Mouse (Mus musculus): ENCODE results near the gene Cyb5d1. TPM values are rescaled to one million over a fixed set of nuclear protein-coding genes. Genes with fewer than 3 reads are reported as not detected.

Gene Cyb5d1
- polyA plus RNA-seq, 1 experiment: 42.5 TPM

DNA sequence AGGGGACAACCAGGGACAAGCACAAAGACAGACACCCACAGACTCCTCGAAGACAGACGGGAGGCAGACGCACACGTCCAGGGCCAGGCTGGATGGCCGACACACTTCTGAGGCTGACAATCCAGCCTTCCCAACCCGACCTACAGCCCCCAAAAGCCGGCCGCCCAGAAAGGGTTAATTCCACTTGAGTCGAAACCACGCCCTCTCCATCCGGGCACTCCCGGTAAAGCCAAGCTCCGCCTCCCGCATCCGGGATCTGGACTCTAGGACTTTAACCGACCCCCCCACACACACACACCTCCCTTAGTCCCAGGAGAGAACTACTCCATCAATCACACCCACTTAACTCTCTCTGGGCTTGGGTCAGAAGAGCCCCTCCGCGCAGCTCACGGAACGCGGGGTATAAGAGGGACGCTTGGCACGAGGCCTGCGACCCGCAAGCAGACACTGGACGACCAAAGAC is 15.7 kb upstream of the Cyb5d1 start:
- Histone ChIP-seq H3K4me3 (ENCODE audit: control insufficient read depth, low read depth, low read length) (peak overlapping the region; percentile 93), H3K27me3 (ENCODE audit: control insufficient read depth, insufficient read depth, low read length) (no peaks in the 10 kb centered on the region), H3K27ac (ENCODE audit: control insufficient read depth, insufficient read depth, low read depth, low read length) (peak overlapping the region; percentile 94), H3K4me1 (ENCODE audit: control insufficient read depth, insufficient read depth, low read length) (peaks cover 54% of the 10 kb centered on the region), H3K36me3 (ENCODE audit: control insufficient read depth, insufficient read depth, low read length) (no peaks in the 10 kb centered on the region)
- peak; percentile 59 for TF ChIP-seq POLR2A (IDR thresholded peaks at IDR 0.05; ENCODE audit: control insufficient read depth, low read depth, low read length)
- TF ChIP-seq CTCF (IDR thresholded peaks at IDR 0.05; ENCODE audit: control insufficient read depth, insufficient read depth, insufficient replicate concordance, low read depth, low read length): no peak

DNA sequence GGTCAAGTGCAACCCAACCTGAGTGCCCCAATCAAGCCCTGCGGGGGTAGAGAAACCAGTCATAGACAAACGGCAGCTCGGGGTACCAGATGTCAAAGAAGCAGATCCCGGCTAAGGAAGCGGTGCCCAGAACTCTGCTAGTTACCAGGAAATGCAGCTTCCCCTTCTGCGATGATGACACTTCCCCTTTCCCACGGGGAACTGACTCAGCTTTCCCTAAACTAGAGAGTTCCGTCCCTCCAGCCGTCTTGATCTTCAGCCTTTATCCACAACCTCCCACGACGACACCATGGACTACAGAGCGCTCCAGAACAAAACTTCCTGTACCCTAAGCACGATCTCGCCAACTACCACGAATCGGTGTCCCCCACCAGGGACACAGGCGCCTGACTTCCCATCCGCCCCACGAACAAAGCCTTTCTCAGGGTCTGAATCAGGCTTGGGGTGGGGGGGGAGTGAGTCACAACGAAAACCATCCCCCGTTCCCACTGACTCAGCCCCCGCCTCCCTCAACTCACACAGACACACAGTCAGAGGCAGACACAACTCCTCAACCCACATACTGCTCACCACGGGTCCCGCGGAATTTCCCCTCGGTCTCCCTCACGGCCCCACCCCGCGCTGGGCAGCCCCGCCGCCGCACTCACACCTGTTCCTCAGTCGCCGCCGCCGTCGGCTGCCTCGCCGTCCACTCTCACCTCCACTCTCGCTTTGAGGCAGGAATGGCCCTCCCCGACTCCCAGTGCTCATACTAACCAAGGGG is 15.1 kb upstream of the Cyb5d1 start:
- TF ChIP-seq CTCF (IDR thresholded peaks at IDR 0.05; ENCODE audit: control insufficient read depth, insufficient read depth, insufficient replicate concordance, low read depth, low read length): no peak
- TF ChIP-seq POLR2A (IDR thresholded peaks at IDR 0.05; ENCODE audit: control insufficient read depth, low read depth, low read length): peak; percentile 15; the same call in 1 of the 2 replicates
- no peaks in the 10 kb centered on the region for H3K36me3 ChIP-seq (ENCODE audit: control insufficient read depth, insufficient read depth, low read length)

DNA sequence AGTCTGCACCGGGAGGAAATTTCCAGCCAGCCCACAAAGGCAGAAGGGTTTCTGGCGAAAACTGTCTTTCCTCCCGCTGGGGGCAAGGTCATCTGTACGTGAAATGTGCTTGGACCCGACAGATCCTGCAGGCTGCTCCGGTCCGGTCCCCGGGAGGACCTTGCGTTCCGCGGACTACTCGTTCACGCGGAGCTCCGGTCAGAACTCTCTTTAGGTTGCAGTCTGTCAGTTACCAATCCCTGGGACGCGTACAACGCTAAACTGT is 14.5 kb upstream of the Cyb5d1 start:
- no peaks in the 10 kb centered on the region for H3K27me3 ChIP-seq (ENCODE audit: control insufficient read depth, insufficient read depth, low read length)
- H3K4me1 ChIP-seq (ENCODE audit: control insufficient read depth, insufficient read depth, low read length): peaks cover 46% of the 10 kb centered on the region
- TF ChIP-seq CTCF (IDR thresholded peaks at IDR 0.05; ENCODE audit: control insufficient read depth, insufficient read depth, insufficient replicate concordance, low read depth, low read length): no peak
- peak; percentile 14; the same call in 1 of the 2 replicates for TF ChIP-seq POLR2A (IDR thresholded peaks at IDR 0.05; ENCODE audit: control insufficient read depth, low read depth, low read length)
- H3K36me3 ChIP-seq (ENCODE audit: control insufficient read depth, insufficient read depth, low read length): no peaks in the 10 kb centered on the region
- H3K4me3 ChIP-seq (ENCODE audit: control insufficient read depth, low read depth, low read length): peak overlapping the region; percentile 93
- H3K27ac ChIP-seq (ENCODE audit: control insufficient read depth, insufficient read depth, low read depth, low read length): peak overlapping the region; percentile 94

More for the DNA sequence above, 15.1 kb upstream of the Cyb5d1 start:
- peak overlapping the region; percentile 94 for H3K27ac ChIP-seq (ENCODE audit: control insufficient read depth, insufficient read depth, low read depth, low read length)
- H3K27me3 ChIP-seq (ENCODE audit: control insufficient read depth, insufficient read depth, low read length): no peaks in the 10 kb centered on the region
- peak overlapping the region; percentile 93 for H3K4me3 ChIP-seq (ENCODE audit: control insufficient read depth, low read depth, low read length)
- H3K4me1 ChIP-seq (ENCODE audit: control insufficient read depth, insufficient read depth, low read length): peaks cover 51% of the 10 kb centered on the region

DNA sequence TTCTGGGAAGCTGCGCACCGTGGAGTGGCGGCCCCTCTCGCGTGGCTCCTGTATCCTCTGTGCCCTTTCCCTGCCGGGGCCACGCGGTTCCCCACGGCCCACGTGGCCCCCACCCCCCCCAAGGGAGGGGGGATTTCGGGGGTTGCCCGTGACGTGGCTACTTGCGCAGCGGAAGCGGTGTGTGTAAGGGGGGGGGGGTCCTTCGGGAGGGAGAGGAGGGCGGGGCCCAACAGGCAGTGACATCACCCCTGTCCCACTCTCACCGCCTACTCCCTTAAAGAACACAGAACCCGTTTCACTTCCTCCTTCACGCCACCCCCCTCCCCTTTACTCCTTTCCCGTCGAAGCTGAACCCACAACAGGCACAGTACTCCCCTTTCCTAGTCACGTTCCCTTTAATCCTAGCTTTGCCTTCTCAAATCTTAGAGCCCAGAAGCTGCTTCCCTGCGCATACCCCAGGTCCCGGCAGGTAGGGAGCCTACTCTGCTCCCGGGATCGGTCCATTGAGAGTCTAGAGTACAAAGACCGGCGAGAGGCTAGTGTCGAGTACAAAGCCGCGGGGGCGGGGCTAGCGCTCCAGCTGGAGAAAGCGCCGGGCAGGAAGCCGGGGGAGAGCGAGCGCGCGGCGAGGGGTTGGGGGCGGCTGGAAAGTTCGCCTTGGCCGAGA is 14.1 kb upstream of the Cyb5d1 start:
- Histone ChIP-seq H3K27me3 (ENCODE audit: control insufficient read depth, insufficient read depth, low read length) (no peaks in the 10 kb centered on the region), H3K36me3 (ENCODE audit: control insufficient read depth, insufficient read depth, low read length) (no peaks in the 10 kb centered on the region), H3K27ac (ENCODE audit: control insufficient read depth, insufficient read depth, low read depth, low read length) (peak overlapping the region; percentile 94), H3K4me3 (ENCODE audit: control insufficient read depth, low read depth, low read length) (peak overlapping the region; percentile 93), H3K4me1 (ENCODE audit: control insufficient read depth, insufficient read depth, low read length) (peaks cover 41% of the 10 kb centered on the region)
- TF ChIP-seq POLR2A (IDR thresholded peaks at IDR 0.05; ENCODE audit: control insufficient read depth, low read depth, low read length) (no peak; the same call in 1 of the 2 replicates), CTCF (IDR thresholded peaks at IDR 0.05; ENCODE audit: control insufficient read depth, insufficient read depth, insufficient replicate concordance, low read depth, low read length) (no peak)

DNA sequence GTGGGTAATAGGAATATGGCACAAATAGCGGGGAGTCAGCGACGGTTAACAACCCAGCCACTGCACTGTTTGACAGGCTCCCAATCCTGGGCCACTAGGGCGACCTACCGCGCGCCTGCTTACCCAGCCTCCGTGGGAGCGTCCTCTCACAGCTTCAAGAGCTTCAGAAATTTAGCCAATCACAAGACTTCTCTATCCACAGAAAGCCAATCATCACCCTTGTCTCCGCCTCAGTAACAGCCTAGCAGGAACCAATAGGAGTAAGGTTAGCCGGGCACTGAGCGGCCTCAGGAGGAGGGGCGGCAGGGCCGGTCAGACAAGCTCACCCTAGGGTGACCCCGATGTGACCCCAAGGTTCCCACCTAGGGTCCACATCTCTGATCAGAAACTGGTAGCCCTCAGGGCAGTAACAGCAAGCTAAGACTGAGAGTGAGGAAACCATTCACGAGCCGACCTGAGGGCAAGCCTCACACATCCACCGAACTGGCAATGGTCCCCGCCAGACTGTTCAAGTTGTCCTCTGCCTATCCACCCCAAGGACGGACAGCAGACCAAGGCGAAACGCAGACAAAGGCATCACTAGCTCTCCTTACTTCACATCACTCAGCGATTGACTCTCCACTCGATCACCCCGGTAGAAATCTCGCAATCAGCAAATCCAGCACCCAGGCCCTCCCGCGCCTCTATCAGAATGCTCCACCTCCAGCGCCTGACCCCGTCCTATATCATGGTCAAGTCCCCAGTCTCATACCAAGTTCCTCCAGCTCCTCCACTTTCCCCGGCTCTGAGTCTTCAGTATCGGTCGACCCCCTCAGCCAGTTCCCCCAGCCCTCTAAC is 13.3 kb upstream of the Cyb5d1 start:
- Histone ChIP-seq H3K27ac (ENCODE audit: control insufficient read depth, insufficient read depth, low read depth, low read length) (peak overlapping the region; percentile 45), H3K27me3 (ENCODE audit: control insufficient read depth, insufficient read depth, low read length) (no peaks in the 10 kb centered on the region), H3K4me1 (ENCODE audit: control insufficient read depth, insufficient read depth, low read length) (peaks cover 36% of the 10 kb centered on the region), H3K36me3 (ENCODE audit: control insufficient read depth, insufficient read depth, low read length) (no peaks in the 10 kb centered on the region), H3K4me3 (ENCODE audit: control insufficient read depth, low read depth, low read length) (peak overlapping the region; percentile 93)
- 0 out of 2 replicates have a peak, but pooled peaks have one; percentile 33 for TF ChIP-seq POLR2A (IDR thresholded peaks at IDR 0.05; ENCODE audit: control insufficient read depth, low read depth, low read length)
- no peak for TF ChIP-seq CTCF (IDR thresholded peaks at IDR 0.05; ENCODE audit: control insufficient read depth, insufficient read depth, insufficient replicate concordance, low read depth, low read length)

- Histone ChIP-seq H3K27me3 (ENCODE audit: control insufficient read depth, insufficient read depth, low read length) (no peaks in the 10 kb centered on the region), H3K36me3 (ENCODE audit: control insufficient read depth, insufficient read depth, low read length) (no peaks in the 10 kb centered on the region), H3K4me3 (ENCODE audit: control insufficient read depth, low read depth, low read length) (no peak overlapping the region), H3K4me1 (ENCODE audit: control insufficient read depth, insufficient read depth, low read length) (peaks cover 28% of the 10 kb centered on the region), H3K27ac (ENCODE audit: control insufficient read depth, insufficient read depth, low read depth, low read length) (no peak overlapping the region)
- TF ChIP-seq CTCF (IDR thresholded peaks at IDR 0.05; ENCODE audit: control insufficient read depth, insufficient read depth, insufficient replicate concordance, low read depth, low read length) (no peak), POLR2A (IDR thresholded peaks at IDR 0.05; ENCODE audit: control insufficient read depth, low read depth, low read length) (no peak)
Observed at GRCm38 (mm10) chr11:69407724-69408004, 12.2 kb upstream of the Cyb5d1 start.

All from testis, adult 2 months (tissue).